Mouse (Mus musculus) lung, embryonic 16.5 days (tissue): Measurements from ENCODE around the gene Pemt. TPM values are rescaled to one million over a fixed set of nuclear protein-coding genes. Genes with fewer than 3 reads are reported as not detected.
A peak's percentile ranks its signal among the peaks of the same experiment; 100 is the strongest.

ENCODE experiments used
- ATAC-seq: fragments of 200-750 bp; cut with Nextera tagmentation; 2 replicates; pipeline ENCODE4 v1.8.0; 2017; ENCODE audit warnings: low read depth, mild to moderate bottlenecking, moderate library complexity
- H3K27ac ChIP-seq: fragments of 300-500 bp; sonication (generic); 2 replicates; pipeline ENCODE4 v1.5.1; 2014; ENCODE audit warnings: mild to moderate bottlenecking, control low read depth, low read length
- H3K27me3 ChIP-seq: fragments of 300-500 bp; sonication (generic); 2 replicates; pipeline ENCODE4 v1.6.1; 2014; ENCODE audit warnings: low read depth, low read length, mixed read lengths; ENCODE audit not compliant: control insufficient read depth, insufficient read depth
- H3K36me3 ChIP-seq: fragments of 300-500 bp; sonication (generic); 2 replicates; pipeline ENCODE4 v1.6.1; 2014; ENCODE audit warnings: low read length; ENCODE audit not compliant: control insufficient read depth, insufficient read depth
- H3K4me1 ChIP-seq: fragments of 300-500 bp; sonication (generic); replicated peaks from 2 replicates; pipeline ENCODE4 v1.6.1; 2014; ENCODE audit warnings: low read length, mixed read lengths; ENCODE audit not compliant: control insufficient read depth, insufficient read depth
- H3K4me2 ChIP-seq: fragments of 300-500 bp; sonication (generic); 2 replicates; pipeline ENCODE4 v1.6.1; 2014; ENCODE audit warnings: low read depth, low read length, control low read depth
- H3K4me3 ChIP-seq: fragments of 300-500 bp; sonication (generic); 2 replicates; pipeline ENCODE4 v1.5.1; 2014; ENCODE audit warnings: mild to moderate bottlenecking, low read length, control low read depth
- H3K9ac ChIP-seq: fragments of 300-500 bp; sonication (generic); 2 replicates; pipeline ENCODE4 v1.6.1; 2014; ENCODE audit warnings: low read length, control low read depth
- H3K9me3 ChIP-seq: fragments of 300-500 bp; sonication (generic); 2 replicates; pipeline ENCODE4 v1.6.1; 2016; ENCODE audit warnings: low read length; ENCODE audit not compliant: control insufficient read depth
- WGBS: fragments of 180-500 bp; shearing (Covaris S2); extraction: QIAGEN DNeasy Blood & Tissue Kit; methylation state at CpG from one replicate; pipeline ENCODE4 v1.1.7; 2014; 5-methylcytosine and 5-hydroxymethylcytosine counted together
- polyA plus RNA-seq: library from polyadenylated mRNA; unstranded; fragments of >200 nt; fragmentation: Nextera tagmentation; extraction: Ambion mirVana; gene quantifications from 2 replicates; pipeline ENCODE4 v1.2.1, GENCODE M21; 2015

Pemt gene
- polyA plus RNA-seq, 1 experiment from 2014 or later: 6.5 TPM

GRCm38 (mm10) chr11:60036537-60037220, 9.6 kb downstream of the Pemt start:
- H3K9me3 ChIP-seq: no peaks in the 10 kb centered on the region
- H3K4me3 ChIP-seq: no peak overlapping the region
- H3K9ac ChIP-seq: no peak overlapping the region
- no peaks in the 10 kb centered on the region for H3K27me3 ChIP-seq
- no peak overlapping the region for H3K27ac ChIP-seq
- ATAC-seq: no peak
- no peaks in the 10 kb centered on the region for H3K36me3 ChIP-seq
- WGBS: 48% methylated on average over 5 of the region's 5 CpGs
- H3K4me2 ChIP-seq: no peak overlapping the region
- no peaks in the 10 kb centered on the region for H3K4me1 ChIP-seq

GRCm38 (mm10) chr11:60034911-60035400, 11.3 kb downstream of the Pemt start:
- Histone ChIP-seq H3K27me3 (no peaks in the 10 kb centered on the region), H3K9ac (no peak overlapping the region), H3K4me2 (no peak overlapping the region), H3K27ac (no peak overlapping the region), H3K4me3 (no peak overlapping the region), H3K4me1 (no peaks in the 10 kb centered on the region), H3K36me3 (no peaks in the 10 kb centered on the region), H3K9me3 (no peaks in the 10 kb centered on the region)
- ATAC-seq: no peak
- 67% methylated on average over 8 of the region's 8 CpGs for WGBS

- WGBS: 72% methylated on average over 5 of the region's 6 CpGs
- Histone ChIP-seq H3K36me3 (no peaks in the 10 kb centered on the region), H3K4me3 (no peak overlapping the region), H3K4me1 (no peaks in the 10 kb centered on the region), H3K9ac (no peak overlapping the region), H3K9me3 (no peaks in the 10 kb centered on the region), H3K27ac (no peak overlapping the region), H3K27me3 (no peaks in the 10 kb centered on the region), H3K4me2 (no peak overlapping the region)
- no peak for ATAC-seq
Measured at GRCm38 (mm10) chr11:60034293-60034692, 12.0 kb downstream of the Pemt start.

GRCm38 (mm10) chr11:60032586-60033430, 13.5 kb downstream of the Pemt start:
- H3K27ac ChIP-seq: no peak overlapping the region
- ATAC-seq: no peak
- 75% methylated on average over 6 of the region's 6 CpGs for WGBS

GRCm38 (mm10) chr11:60030747-60031331, 15.4 kb downstream of the Pemt start:
- WGBS: 88% methylated on average over 4 of the region's 4 CpGs
- Histone ChIP-seq H3K9ac (no peak overlapping the region), H3K9me3 (no peaks in the 10 kb centered on the region)

More at GRCm38 (mm10) chr11:60032586-60033430, 13.5 kb downstream of the Pemt start:
- H3K4me3 ChIP-seq: no peak overlapping the region
- no peak overlapping the region for H3K4me2 ChIP-seq
- no peaks in the 10 kb centered on the region for H3K27me3 ChIP-seq
- no peaks in the 10 kb centered on the region for H3K9me3 ChIP-seq
- H3K36me3 ChIP-seq: no peaks in the 10 kb centered on the region
- H3K4me1 ChIP-seq: no peaks in the 10 kb centered on the region
- H3K9ac ChIP-seq: no peak overlapping the region

GRCm38 (mm10) chr11:60029976-60030375, 16.3 kb downstream of the Pemt start:
- WGBS: 48% methylated on average over 9 of the region's 9 CpGs
- Histone ChIP-seq H3K9ac (no peak overlapping the region), H3K4me2 (no peak overlapping the region), H3K4me1 (no peaks in the 10 kb centered on the region), H3K36me3 (no peaks in the 10 kb centered on the region), H3K9me3 (no peaks in the 10 kb centered on the region), H3K4me3 (no peak overlapping the region), H3K27ac (no peak overlapping the region), H3K27me3 (no peaks in the 10 kb centered on the region)
- no peak for ATAC-seq

More at GRCm38 (mm10) chr11:60030747-60031331, 15.4 kb downstream of the Pemt start:
- Histone ChIP-seq H3K4me2 (no peak overlapping the region), H3K4me3 (no peak overlapping the region), H3K27ac (no peak overlapping the region), H3K4me1 (no peaks in the 10 kb centered on the region), H3K36me3 (no peaks in the 10 kb centered on the region), H3K27me3 (no peaks in the 10 kb centered on the region)
- ATAC-seq: no peak

- Histone ChIP-seq H3K27me3 (no peaks in the 10 kb centered on the region), H3K27ac (no peak overlapping the region), H3K4me2 (no peak overlapping the region), H3K9me3 (no peaks in the 10 kb centered on the region), H3K4me3 (no peak overlapping the region), H3K4me1 (no peaks in the 10 kb centered on the region), H3K36me3 (no peaks in the 10 kb centered on the region), H3K9ac (no peak overlapping the region)
- 57% methylated on average over 10 of the region's 10 CpGs for WGBS
- ATAC-seq: no peak
Measured at GRCm38 (mm10) chr11:60027913-60028875, 18.1 kb downstream of the Pemt start.

- WGBS: 9% methylated on average over 2 of the region's 2 CpGs
Measured at GRCm38 (mm10) chr11:60027272-60027671, 19.0 kb downstream of the Pemt start.

More at GRCm38 (mm10) chr11:60027272-60027671, 19.0 kb downstream of the Pemt start:
- no peaks in the 10 kb centered on the region for H3K27me3 ChIP-seq
- H3K4me3 ChIP-seq: no peak overlapping the region
- H3K27ac ChIP-seq: no peak overlapping the region
- H3K9me3 ChIP-seq: no peaks in the 10 kb centered on the region
- no peak overlapping the region for H3K4me2 ChIP-seq
- no peak overlapping the region for H3K9ac ChIP-seq
- 0 out of 2 replicates have a peak, but pooled peaks have one; percentile 23 for ATAC-seq
- no peaks in the 10 kb centered on the region for H3K4me1 ChIP-seq
- no peaks in the 10 kb centered on the region for H3K36me3 ChIP-seq
